Mouse (Mus musculus) cortical plate, adult 2 months (tissue): ENCODE data around the gene Ccdc92b.

ENCODE experiments used
- CTCF ChIP-seq: fragments of 200-500 bp; IDR thresholded peaks from 2 replicates; pipeline ENCODE4 v1.5.1; 2011; ENCODE audit warnings: mild to moderate bottlenecking, control low read depth, low read length; ENCODE audit not compliant: insufficient read depth; ENCODE audit errors: extremely low read depth
- POLR2A ChIP-seq: fragments of 200-500 bp; IDR thresholded peaks from 2 replicates; pipeline ENCODE4 v1.6.1; 2011; ENCODE audit warnings: mild to moderate bottlenecking, low read length, control low read depth; ENCODE audit not compliant: insufficient read depth; ENCODE audit errors: extremely low read depth

DNA sequence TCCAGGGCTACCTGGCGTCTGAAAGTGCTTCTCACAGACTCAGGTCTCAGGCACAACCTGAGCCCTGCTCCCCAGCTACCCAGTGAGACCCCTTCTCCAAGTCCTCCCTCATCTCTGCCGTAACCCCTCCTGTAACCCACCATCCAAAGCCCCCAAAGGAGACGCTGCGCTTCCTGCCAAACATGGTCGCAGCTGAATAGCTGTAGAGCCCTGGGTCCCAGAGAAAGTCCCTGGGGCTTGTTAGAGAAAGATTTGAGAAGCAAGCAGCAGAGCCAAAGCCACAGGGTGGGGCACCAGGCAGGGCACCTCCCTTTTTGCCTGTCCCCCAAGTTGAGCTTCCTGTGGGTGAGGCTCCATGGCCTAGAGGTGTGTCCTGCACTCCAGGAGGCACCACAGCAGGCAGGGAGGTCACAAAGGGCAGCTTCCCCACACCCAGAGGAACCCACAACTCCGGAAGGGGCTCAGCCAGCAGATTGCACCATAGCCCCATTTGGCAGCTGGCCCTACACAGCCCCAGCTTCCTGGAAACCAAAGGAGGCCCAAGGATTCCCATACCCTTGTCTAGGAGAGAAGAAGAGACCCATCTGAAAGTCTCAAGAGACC lies 46.8 kb upstream of the Ccdc92b start:
- no peak for TF ChIP-seq CTCF
- no peak for TF ChIP-seq POLR2A
